Mouse (Mus musculus): ENCODE results near the gene Usp12. TPM values are rescaled to one million over a fixed set of nuclear protein-coding genes. Genes with fewer than 3 reads are reported as not detected.

The Usp12 gene
- polyA plus RNA-seq, 1 experiment from 2014 or later = 17.3 TPM

DNA sequence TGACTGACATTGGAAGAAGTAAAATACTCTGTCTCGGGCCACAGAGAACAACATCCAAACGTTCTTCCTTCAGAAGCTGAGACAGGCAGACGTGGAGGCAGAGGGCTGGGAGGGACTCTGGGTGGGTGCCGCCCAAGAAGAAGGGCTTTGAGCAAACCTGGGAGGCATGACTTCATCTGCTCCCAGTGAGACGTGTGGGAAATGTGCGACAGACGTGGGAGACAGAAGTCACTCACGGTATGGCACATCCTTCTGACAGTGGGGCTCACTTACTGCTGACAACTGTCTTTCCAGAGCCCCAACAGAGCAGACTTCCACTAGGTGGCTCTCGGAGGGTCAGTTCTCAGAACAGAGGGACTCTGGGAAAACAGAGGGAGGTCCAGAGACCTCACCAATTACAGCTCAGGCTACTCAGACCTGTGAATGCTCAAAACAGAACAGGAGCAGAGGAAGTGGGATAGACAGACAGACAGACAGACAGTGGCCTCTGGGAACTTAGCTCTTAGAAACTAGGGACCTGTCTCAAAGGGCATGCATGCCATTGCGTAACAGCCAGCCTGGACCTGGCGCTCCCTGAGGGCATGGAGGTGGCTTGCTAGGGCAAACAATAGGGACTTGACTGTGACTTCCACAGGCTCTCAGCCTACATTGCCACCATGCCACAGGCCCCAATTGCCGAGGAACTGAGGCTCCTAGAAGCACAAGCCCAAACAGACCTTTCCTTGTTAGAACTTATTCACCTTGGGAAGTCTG is 60.7 kb downstream of the Usp12 start:
- Histone ChIP-seq H3K4me2 (no peak overlapping the region), H3K9ac (no peak overlapping the region), H3K27ac (no peak overlapping the region), H3K9me3 (no peaks in the 10 kb centered on the region), H3K4me1 (peaks cover 3% of the 10 kb centered on the region; the same call in 1 of the 2 replicates), H3K4me3 (no peak overlapping the region), H3K36me3 (peaks cover 35% of the 10 kb centered on the region), H3K27me3 (no peaks in the 10 kb centered on the region)
- ATAC-seq (ENCODE audit: borderline replicate concordance, extremely low read depth, low FRiP score, low TSS enrichment) = no peak
- 72% methylated on average over 12 of the region's 12 CpGs for WGBS

DNA sequence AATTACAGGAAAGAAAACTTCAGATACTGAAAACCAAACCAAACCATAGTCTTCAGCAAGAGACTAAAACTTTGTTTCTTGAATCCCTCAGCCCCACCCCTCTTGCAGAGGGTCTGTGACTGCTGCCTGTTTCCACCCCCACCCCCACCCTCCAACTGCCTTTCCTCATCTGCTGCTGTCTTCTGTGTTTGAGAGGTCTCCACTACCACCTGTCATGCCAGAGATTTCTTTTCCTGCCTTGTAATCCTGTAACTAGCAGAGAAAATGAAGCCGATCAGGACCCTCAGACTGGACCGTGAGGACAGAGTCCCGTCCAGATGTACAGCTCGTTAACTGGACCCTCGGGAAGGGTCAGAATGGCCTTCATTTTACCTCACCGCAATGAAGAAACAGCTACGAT is 61.4 kb downstream of the Usp12 start:
- Histone ChIP-seq H3K27me3 (no peaks in the 10 kb centered on the region), H3K9me3 (no peaks in the 10 kb centered on the region), H3K4me1 (peaks cover 3% of the 10 kb centered on the region; the same call in 1 of the 2 replicates), H3K9ac (no peak overlapping the region), H3K36me3 (peaks cover 30% of the 10 kb centered on the region; the same call in 1 of the 2 replicates), H3K27ac (no peak overlapping the region), H3K4me3 (no peak overlapping the region), H3K4me2 (no peak overlapping the region)
- WGBS = 88% methylated on average over 7 of the region's 7 CpGs
- ATAC-seq (ENCODE audit: borderline replicate concordance, extremely low read depth, low FRiP score, low TSS enrichment) = no peak

DNA sequence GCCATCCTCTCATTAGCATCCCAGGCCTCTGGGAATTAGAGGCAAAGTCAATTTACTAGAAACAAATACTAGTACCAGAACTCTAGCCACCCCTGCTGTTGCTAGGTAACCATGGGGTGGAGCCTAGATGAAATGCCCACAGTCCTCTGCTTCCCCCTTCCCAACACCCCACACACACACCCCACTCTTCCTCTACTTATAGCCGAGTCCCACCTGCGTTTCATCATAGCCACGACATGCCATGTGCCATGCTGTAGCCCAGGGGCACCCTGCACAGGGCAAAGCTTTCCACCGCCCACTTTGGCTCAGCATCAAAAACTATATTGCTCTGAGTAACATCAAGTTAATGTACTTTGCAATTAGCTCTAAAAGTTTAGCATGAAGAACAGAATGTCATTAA is 67.8 kb downstream of the Usp12 start:
- H3K36me3 ChIP-seq = no peaks in the 10 kb centered on the region
- no peak overlapping the region for H3K4me2 ChIP-seq
- no peaks in the 10 kb centered on the region for H3K9me3 ChIP-seq
- no peak overlapping the region for H3K9ac ChIP-seq
- H3K27me3 ChIP-seq = no peaks in the 10 kb centered on the region
- 78% methylated on average over 4 of the region's 4 CpGs for WGBS
- ATAC-seq (ENCODE audit: borderline replicate concordance, extremely low read depth, low FRiP score, low TSS enrichment) = no peak; the same call in 1 of the 2 replicates
- H3K27ac ChIP-seq = no peak overlapping the region
- H3K4me3 ChIP-seq = no peak overlapping the region
- H3K4me1 ChIP-seq = no peaks in the 10 kb centered on the region

DNA sequence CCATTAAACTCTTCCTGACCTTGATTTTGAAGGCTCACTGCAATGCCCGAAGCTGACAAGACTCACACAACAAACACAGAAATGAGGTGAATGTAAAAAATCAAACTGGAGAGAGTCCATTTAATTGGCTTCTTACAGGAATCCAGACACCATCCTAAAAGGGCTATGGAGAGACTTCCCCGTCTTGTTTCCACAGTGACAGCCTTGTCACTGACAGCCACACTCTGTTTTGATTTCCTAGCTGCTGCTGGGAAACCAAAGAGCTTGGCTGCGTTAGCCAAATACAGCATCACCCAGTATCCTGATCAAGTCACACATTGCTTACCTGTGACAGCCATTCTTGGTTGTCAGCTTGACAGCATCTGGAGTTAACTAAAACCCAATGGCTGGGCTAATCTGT is 69.8 kb downstream of the Usp12 start:
- Histone ChIP-seq H3K9ac (no peak overlapping the region), H3K4me1 (no peaks in the 10 kb centered on the region), H3K27ac (no peak overlapping the region), H3K4me3 (no peak overlapping the region), H3K27me3 (no peaks in the 10 kb centered on the region), H3K9me3 (no peaks in the 10 kb centered on the region), H3K4me2 (no peak overlapping the region), H3K36me3 (no peaks in the 10 kb centered on the region)
- no peak for ATAC-seq (ENCODE audit: borderline replicate concordance, extremely low read depth, low FRiP score, low TSS enrichment)
- 30% methylated on average over 3 of the region's 3 CpGs for WGBS

DNA sequence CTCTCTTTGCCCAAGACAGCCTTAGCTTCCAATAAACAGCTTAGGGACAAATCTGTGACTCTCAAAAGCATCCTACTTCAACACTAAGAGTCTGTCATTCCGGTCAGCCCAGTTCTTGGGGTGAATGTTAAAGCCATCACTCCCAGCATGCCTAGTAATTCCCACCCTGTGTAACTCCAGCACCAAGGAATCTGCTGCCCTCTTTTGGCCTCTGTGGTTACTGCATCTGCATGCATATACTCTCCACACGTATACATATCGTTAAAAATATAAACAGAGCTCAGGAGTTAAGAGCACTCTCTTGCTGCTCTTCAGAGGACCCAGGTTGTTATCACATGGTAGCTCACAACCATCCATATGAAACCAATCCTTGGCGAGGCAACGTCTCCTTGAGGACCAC is 71.4 kb downstream of the Usp12 start:
- Histone ChIP-seq H3K4me1 (no peaks in the 10 kb centered on the region), H3K4me2 (no peak overlapping the region), H3K9ac (no peak overlapping the region), H3K9me3 (no peaks in the 10 kb centered on the region), H3K4me3 (no peak overlapping the region), H3K36me3 (no peaks in the 10 kb centered on the region), H3K27ac (no peak overlapping the region), H3K27me3 (no peaks in the 10 kb centered on the region)
- ATAC-seq (ENCODE audit: borderline replicate concordance, extremely low read depth, low FRiP score, low TSS enrichment) = no peak
- WGBS = 87% methylated on average over 5 of the region's 5 CpGs

DNA sequence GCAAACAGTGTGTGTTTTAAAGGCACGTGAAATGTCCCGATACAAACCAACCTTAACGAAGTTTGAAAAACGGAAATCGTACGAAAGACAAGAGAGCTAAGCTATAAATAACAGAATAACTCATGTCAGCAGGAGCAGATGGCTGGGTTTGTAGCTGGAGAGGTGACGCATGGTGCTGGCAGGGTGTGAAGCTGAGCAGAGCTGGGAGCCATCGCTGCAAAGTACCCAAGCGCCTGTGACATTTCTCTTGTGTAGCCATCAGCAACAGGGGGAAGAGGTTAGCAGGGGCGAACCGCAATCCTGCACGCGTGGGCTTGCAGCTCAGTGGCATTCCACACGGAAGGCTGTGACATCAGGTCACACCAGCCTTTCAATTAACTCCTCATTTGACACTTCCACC is 72.6 kb downstream of the Usp12 start:
- Histone ChIP-seq H3K4me3 (no peak overlapping the region), H3K4me2 (no peak overlapping the region), H3K36me3 (no peaks in the 10 kb centered on the region), H3K27ac (no peak overlapping the region), H3K9ac (no peak overlapping the region), H3K27me3 (no peaks in the 10 kb centered on the region), H3K9me3 (no peaks in the 10 kb centered on the region), H3K4me1 (no peaks in the 10 kb centered on the region)
- 44% methylated on average over 14 of the region's 14 CpGs for WGBS
- no peak for ATAC-seq (ENCODE audit: borderline replicate concordance, extremely low read depth, low FRiP score, low TSS enrichment)

DNA sequence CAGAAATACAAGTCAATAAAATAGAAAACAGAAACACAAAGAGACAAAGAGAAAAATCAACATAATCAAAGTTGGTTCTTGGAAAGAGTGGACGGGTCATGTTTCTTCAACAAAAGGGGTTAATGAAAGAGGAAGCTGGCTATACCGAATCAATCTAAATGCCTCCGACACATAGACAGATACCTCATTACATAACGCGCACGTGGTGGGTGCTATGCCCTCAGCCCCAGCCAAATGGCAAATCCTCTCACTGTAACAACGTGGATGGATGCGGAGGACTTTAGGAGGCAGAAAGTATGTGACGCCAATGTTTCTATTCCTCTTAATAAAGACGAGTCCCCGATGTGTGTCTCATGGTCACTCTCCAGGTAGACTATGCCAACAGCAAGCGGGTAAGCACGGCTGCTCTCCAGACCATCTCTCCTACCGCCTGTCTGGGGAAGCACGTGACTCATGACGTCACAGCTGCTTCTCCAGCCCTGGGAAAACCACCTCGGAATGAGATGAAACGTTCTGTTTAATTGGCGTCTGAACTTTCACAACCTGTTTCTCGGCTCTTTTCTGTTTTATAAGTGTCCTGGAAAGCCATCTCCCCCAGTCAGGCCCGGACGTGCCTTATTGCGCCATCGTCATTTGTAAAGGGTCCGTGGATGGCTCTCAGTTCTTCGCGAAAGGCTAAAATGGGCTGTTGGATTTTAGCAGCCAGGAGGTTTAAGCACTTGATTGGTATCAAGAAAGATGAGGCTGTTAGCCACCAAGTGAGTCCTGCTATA is 75.0 kb downstream of the Usp12 start:
- Histone ChIP-seq H3K27ac (no peak overlapping the region), H3K36me3 (no peaks in the 10 kb centered on the region), H3K9ac (no peak overlapping the region), H3K4me2 (no peak overlapping the region), H3K4me1 (no peaks in the 10 kb centered on the region), H3K4me3 (no peak overlapping the region), H3K27me3 (no peaks in the 10 kb centered on the region), H3K9me3 (no peaks in the 10 kb centered on the region)
- ATAC-seq (ENCODE audit: borderline replicate concordance, extremely low read depth, low FRiP score, low TSS enrichment) = no peak
- 75% methylated on average over 27 of the region's 27 CpGs for WGBS

DNA sequence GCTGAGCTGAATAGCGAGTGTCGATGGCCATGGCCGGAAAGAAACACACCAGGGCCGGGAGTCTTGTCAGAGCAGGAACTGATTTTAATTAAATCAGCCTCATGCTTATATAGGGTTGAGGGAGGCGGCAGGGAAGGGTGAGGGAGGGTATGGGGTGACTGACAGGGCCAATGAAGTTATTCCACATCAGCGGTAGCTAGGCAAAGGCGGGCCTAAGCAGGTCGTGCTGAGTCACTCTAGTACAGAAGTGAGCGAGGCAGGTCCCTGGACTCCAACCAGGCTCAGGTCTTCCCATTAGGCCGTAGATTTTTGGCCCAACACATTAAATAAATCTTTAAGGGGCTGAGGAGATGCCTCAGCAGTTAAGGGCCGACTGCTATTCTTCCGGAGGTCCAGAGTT is 81.0 kb downstream of the Usp12 start:
- Histone ChIP-seq H3K4me1 (no peaks in the 10 kb centered on the region), H3K4me3 (no peak overlapping the region), H3K4me2 (no peak overlapping the region), H3K9me3 (no peaks in the 10 kb centered on the region), H3K36me3 (no peaks in the 10 kb centered on the region), H3K27me3 (no peaks in the 10 kb centered on the region), H3K27ac (no peak overlapping the region), H3K9ac (no peak overlapping the region)
- 94% methylated on average over 12 of the region's 12 CpGs for WGBS
- ATAC-seq (ENCODE audit: borderline replicate concordance, extremely low read depth, low FRiP score, low TSS enrichment) = no peak

DNA sequence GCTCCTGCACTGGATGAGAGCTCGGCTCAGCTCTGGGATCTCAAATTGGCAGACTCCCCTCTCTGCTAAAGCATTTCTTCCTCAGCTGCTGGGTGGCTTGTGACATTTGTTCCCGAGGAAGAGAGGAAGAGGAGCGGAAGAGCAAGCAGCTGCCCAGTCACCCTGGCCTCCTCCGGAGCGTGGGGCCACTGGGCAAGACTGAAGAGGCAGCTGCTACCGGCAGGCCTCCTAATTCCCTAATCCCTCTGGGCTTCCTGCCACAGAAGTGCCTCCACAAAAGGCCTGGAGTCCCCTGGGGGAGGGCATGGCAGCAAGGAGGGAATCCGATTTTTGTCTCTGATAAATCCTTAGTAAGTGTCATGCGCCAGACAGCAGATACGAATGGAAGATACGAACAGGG is 81.7 kb downstream of the Usp12 start:
- ATAC-seq (ENCODE audit: borderline replicate concordance, extremely low read depth, low FRiP score, low TSS enrichment) = no peak
- Histone ChIP-seq H3K4me2 (no peak overlapping the region), H3K4me3 (no peak overlapping the region), H3K9ac (no peak overlapping the region), H3K9me3 (no peaks in the 10 kb centered on the region), H3K27me3 (no peaks in the 10 kb centered on the region), H3K36me3 (no peaks in the 10 kb centered on the region), H3K27ac (no peak overlapping the region), H3K4me1 (no peaks in the 10 kb centered on the region)
- WGBS = 62% methylated on average over 10 of the region's 10 CpGs

DNA sequence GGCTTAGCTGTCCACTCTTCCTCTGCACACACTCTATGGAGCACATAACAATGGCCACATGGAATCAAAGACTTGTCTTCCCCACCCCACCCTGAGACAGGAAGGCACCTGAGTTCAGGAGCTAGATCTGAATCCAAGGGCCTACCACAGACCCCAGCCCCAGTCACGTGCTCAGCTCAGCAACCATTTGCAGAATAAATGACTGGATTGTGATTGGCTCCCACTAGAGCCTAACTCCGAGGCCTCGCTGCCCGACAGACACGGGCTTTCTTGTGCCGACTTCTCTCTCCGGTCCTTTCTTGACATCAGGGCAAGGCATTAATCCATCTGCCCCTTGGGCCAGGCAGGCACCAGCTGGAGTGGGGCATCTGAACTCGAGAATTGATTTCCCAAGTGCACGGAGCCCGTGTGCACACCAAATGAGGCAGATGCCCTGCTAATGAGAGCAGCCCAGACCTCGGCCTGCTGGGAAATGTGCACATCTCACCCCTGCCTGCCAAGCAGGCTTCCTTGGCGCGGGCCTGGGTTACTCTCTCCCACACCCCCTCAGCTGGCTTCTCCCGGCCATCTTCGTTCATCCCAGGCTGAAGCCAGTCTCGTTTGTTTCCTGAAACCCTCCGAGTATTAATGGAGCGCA is 82.4 kb downstream of the Usp12 start:
- 75% methylated on average over 18 of the region's 18 CpGs for WGBS
- Histone ChIP-seq H3K4me1 (no peaks in the 10 kb centered on the region), H3K27me3 (no peaks in the 10 kb centered on the region), H3K27ac (no peak overlapping the region), H3K4me2 (no peak overlapping the region), H3K36me3 (no peaks in the 10 kb centered on the region), H3K9ac (no peak overlapping the region), H3K9me3 (no peaks in the 10 kb centered on the region), H3K4me3 (no peak overlapping the region)
- ATAC-seq (ENCODE audit: borderline replicate concordance, extremely low read depth, low FRiP score, low TSS enrichment) = no peak

DNA sequence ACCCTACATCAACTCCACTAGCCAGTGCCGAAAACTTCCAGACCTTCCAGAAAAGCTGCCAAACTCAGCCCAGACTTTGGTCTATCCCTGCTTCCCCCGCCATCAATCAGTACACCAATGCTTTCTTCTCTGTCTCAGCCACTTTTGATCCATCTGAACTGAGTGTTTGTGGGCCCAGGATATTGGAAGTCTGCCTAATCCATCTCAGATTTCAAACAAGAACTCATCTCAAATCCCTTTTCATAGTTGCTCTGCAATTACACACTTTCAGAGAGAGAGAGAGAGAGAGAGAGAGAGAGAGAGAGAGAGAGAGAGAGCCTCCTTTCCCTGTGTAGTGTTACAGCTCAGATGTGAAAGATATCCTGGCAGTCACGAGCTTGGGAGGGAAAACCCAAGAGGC is 85.4 kb downstream of the Usp12 start:
- H3K9ac ChIP-seq = no peak overlapping the region
- WGBS = 35% methylated on average over 3 of the region's 3 CpGs
- no peaks in the 10 kb centered on the region for H3K9me3 ChIP-seq
- H3K27ac ChIP-seq = no peak overlapping the region
- no peak for ATAC-seq (ENCODE audit: borderline replicate concordance, extremely low read depth, low FRiP score, low TSS enrichment)
- H3K27me3 ChIP-seq = no peaks in the 10 kb centered on the region
- peaks cover 2% of the 10 kb centered on the region; the same call in 1 of the 2 replicates for H3K4me1 ChIP-seq
- no peaks in the 10 kb centered on the region for H3K36me3 ChIP-seq
- H3K4me3 ChIP-seq = no peak overlapping the region
- no peak overlapping the region for H3K4me2 ChIP-seq

Data from lung, embryonic 15.5 days (tissue).